Mouse (Mus musculus) CH12.LX (cell line): Measurements from ENCODE around the gene Plekhj1.

Experiments used
- CTCF ChIP-seq, 2 experiments: IDR thresholded peaks in 1 of 2; conservative IDR thresholded peaks in 1 of 2; 2 replicates each; pipeline ENCODE4 v1.5.1; 2011 to 2012; ENCODE audit warnings: low read depth in 2 of 2, low read length in 2 of 2, improper control_type of control experiment in 1 of 2, inconsistent platforms in 1 of 2, mild to moderate bottlenecking in 1 of 2, moderate library complexity in 1 of 2
- HCFC1 ChIP-seq: IDR thresholded peaks from 2 replicates; pipeline ENCODE4 v1.6.1; 2012; ENCODE audit warnings: low read depth, mild to moderate bottlenecking, inconsistent platforms, low read length, improper control_type of control experiment
- POLR2A ChIP-seq: IDR thresholded peaks from 2 replicates; pipeline ENCODE4 v1.6.1; 2011; ENCODE audit warnings: low read depth, mild to moderate bottlenecking, improper control_type of control experiment, low read length
- USF1 ChIP-seq: IDR thresholded peaks from 2 replicates; pipeline ENCODE4 v1.6.1; 2014; ENCODE audit warnings: low read depth, mild to moderate bottlenecking, inconsistent platforms, low read length, improper control_type of control experiment

DNA sequence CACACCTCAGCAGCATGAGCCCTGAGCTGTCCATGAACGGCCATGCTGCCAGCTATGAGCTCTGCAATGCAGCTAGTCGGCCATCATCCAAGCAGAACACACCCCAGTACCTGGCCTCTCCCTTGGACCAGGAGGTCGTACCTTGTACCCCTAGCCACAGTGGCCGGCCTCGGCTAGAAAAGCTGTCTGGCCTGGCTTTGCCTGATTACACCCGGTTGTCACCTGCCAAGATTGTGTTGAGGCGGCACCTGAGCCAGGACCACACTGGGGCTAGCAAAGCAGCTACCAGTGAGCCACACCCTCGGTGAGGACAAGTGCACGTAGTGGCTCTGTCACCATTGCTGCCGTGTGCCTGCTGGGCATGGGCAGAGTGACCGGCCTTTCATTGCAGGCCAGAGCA lies 12.5 kb downstream of the Plekhj1 start:
- TF ChIP-seq HCFC1, result no peak
- no peak for TF ChIP-seq CTCF (conservative IDR thresholded peaks at IDR 0.05 in 1 of 2, IDR thresholded peaks at IDR 0.05 in 1 of 2; ENCODE audit: low read depth in 2 of 2, low read length in 2 of 2)
- TF ChIP-seq USF1, result no peak
- TF ChIP-seq POLR2A, result no peak
